Mouse (Mus musculus) limb, embryonic 10.5 days (tissue): Measurements from ENCODE around the gene Lrriq3. TPM values are rescaled to one million over a fixed set of nuclear protein-coding genes. Genes with fewer than 3 reads are reported as not detected.

Source experiments
- DNase-seq: peaks from one replicate; pipeline ENCODE4 v3.0.0-alpha.2; 2017; ENCODE audit warnings: low spot score
- H3K27ac ChIP-seq: fragments of 300-500 bp; sonication (generic); 2 replicates; pipeline ENCODE4 v1.5.1; 2016; ENCODE audit warnings: mild to moderate bottlenecking
- H3K27me3 ChIP-seq: fragments of 300-500 bp; sonication (generic); 2 replicates; pipeline ENCODE4 v1.6.1; 2016; ENCODE audit warnings: low read depth, mild to moderate bottlenecking; ENCODE audit not compliant: poor library complexity, severe bottlenecking
- H3K36me3 ChIP-seq: fragments of 300-500 bp; sonication (generic); 2 replicates; pipeline ENCODE4 v1.6.1; 2016; ENCODE audit warnings: mild to moderate bottlenecking, moderate library complexity
- H3K4me1 ChIP-seq: fragments of 300-500 bp; sonication (generic); 2 replicates; pipeline ENCODE4 v1.6.1; 2016
- H3K4me3 ChIP-seq: fragments of 300-500 bp; sonication (generic); 2 replicates; pipeline ENCODE4 v1.5.1; 2016; ENCODE audit warnings: mild to moderate bottlenecking, moderate library complexity
- H3K9me3 ChIP-seq: fragments of 300-500 bp; sonication (generic); replicated peaks from 2 replicates; pipeline ENCODE4 v1.6.1; 2016; ENCODE audit warnings: mild to moderate bottlenecking
- WGBS: fragments of 180-500 bp; shearing (Covaris S2); methylation state at CpG from one replicate; pipeline ENCODE4 v1.1.7; 2016; 5-methylcytosine and 5-hydroxymethylcytosine counted together
- polyA plus RNA-seq: library from polyadenylated mRNA; unstranded; fragments of >200 nt; fragmentation: Nextera tagmentation; extraction: Ambion mirVana; gene quantifications from 2 replicates; pipeline ENCODE4 v1.2.1, GENCODE M21; 2016

Lrriq3 gene
- 0.71 and 0.73 TPM in 2 replicates for polyA plus RNA-seq

DNA sequence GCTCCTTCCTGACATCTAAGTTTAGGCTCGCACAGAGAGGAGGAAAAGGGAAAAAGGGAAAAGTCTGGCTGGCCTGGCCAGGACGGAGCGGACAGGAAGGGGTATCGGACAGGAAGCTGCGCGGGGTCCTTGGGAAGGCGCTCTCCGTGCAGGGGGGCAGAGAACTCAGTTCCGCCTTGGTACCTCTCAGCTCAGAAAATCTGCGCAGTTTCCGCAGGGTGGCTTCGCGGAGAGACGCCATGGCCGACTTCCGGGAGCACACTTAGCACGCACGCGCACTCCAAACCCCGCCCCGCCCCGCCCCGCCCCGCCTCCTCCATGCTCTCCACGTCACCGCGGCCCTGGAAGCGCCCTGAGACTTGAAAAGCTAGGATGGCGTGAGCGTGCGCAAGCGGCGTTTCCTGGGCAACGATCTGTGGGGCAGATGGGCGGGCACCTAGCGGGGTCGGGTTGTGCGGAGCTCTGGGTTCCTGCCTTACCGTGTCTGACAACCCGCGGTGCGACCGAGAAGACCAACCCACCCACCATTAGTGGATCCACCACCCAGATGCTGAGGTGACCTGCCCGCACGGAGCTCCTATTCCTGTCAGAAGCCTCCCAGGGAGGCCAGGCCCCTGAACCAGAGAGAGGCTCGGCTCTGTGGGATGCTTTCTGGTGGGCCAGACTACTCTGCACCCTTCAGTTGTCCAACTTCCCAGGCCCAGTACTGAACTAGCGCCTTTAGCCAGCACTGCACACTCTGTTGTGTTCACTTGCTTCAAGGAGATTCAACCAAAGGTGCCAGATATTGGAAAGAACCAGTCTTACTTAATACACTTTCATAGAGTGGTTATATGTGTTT, at the start of gene Lrriq3, which contains the start of gene Fpgt:
Lrriq3 (plus strand) TSS at position 319 of the 841 bp plus-strand sequence.
Fpgt (minus strand) TSS at position 288 of the 841 bp plus-strand sequence.
- WGBS: under 1% methylated on average over 47 of the region's 47 CpGs
- Histone ChIP-seq H3K36me3 (no peaks in the 10 kb centered on the region), H3K4me1 (peaks cover 6% of the 10 kb centered on the region; the same call in 1 of the 2 replicates), H3K9me3 (no peaks in the 10 kb centered on the region), H3K4me3 (peak within 1 kb of the TSS; percentile 64), H3K27me3 (no peaks in the 10 kb centered on the region), H3K27ac (peak within 1 kb of the TSS; percentile 89)
- peak; percentile 97 for DNase-seq

DNA sequence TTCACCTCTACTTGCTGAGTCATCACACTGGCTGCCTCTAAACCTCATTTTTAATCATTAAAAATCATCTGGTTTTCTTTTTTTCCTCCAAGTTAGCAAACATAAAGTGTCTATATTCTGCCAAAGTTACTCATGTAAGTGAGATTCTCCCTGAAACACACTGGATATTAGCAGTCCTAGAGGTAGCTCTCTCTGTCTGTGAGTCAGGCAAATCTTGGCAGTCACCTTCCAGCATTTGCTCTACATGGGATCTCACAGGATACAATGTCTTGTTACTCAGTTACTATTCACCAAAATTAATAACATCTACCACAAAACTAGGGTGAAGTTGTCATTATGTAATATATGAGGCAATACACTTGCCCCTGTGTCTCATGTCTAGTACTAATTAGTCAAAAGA, 41.2 kb upstream of the Lrriq3 start:
- H3K9me3 ChIP-seq: no peaks in the 10 kb centered on the region
- H3K4me1 ChIP-seq: no peaks in the 10 kb centered on the region
- no peaks in the 10 kb centered on the region for H3K27me3 ChIP-seq
- no peak overlapping the region for H3K27ac ChIP-seq
- DNase-seq: no peak
- H3K4me3 ChIP-seq: no peak overlapping the region
- H3K36me3 ChIP-seq: no peaks in the 10 kb centered on the region

GRCm38 (mm10) chr3:155053189-155053588, 40.0 kb upstream of the Lrriq3 start:
- WGBS: 69% methylated on average over 1 of the region's 1 CpGs
- H3K4me3 ChIP-seq: no peak overlapping the region
- no peak overlapping the region for H3K27ac ChIP-seq
- H3K4me1 ChIP-seq: no peaks in the 10 kb centered on the region
- no peaks in the 10 kb centered on the region for H3K36me3 ChIP-seq
- H3K9me3 ChIP-seq: no peaks in the 10 kb centered on the region
- DNase-seq: no peak
- H3K27me3 ChIP-seq: no peaks in the 10 kb centered on the region

GRCm38 (mm10) chr3:155055231-155055916, 37.9 kb upstream of the Lrriq3 start, which contains the start of gene Tnni3k:
Tnni3k (minus strand) TSS chr3:155055407.
- Histone ChIP-seq H3K9me3 (no peaks in the 10 kb centered on the region), H3K36me3 (no peaks in the 10 kb centered on the region), H3K4me1 (no peaks in the 10 kb centered on the region), H3K4me3 (no peak within 1 kb of the TSS), H3K27ac (no peak within 1 kb of the TSS), H3K27me3 (no peaks in the 10 kb centered on the region)
- WGBS: 78% methylated on average over 6 of the region's 6 CpGs
- no peak for DNase-seq

GRCm38 (mm10) chr3:155056606-155057005, 36.6 kb upstream of the Lrriq3 start:
- DNase-seq: no peak
- Histone ChIP-seq H3K4me3 (no peak overlapping the region), H3K27ac (no peak overlapping the region), H3K4me1 (no peaks in the 10 kb centered on the region), H3K27me3 (no peaks in the 10 kb centered on the region), H3K9me3 (no peaks in the 10 kb centered on the region), H3K36me3 (no peaks in the 10 kb centered on the region)

DNA sequence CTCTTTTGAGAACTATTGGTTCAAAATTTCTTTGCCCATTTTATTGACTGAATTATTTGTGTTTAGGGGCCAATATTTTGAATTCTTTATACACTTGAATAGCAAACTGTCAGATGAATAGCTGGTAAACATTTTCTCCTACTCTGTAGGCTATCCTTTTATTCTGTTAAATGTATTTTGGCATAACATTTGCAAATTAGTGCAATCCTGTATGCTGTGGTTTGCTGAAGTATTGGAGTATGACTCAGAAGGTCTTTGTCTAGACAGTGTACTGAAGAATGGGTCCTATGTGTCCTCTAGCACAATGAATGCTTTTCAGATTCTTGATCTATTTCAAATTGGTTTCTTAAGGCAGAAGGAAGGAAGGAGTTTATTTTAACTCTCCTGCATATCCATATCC, 35.7 kb upstream of the Lrriq3 start:
- Histone ChIP-seq H3K36me3 (no peaks in the 10 kb centered on the region), H3K4me1 (no peaks in the 10 kb centered on the region), H3K27ac (no peak overlapping the region), H3K27me3 (no peaks in the 10 kb centered on the region), H3K4me3 (no peak overlapping the region), H3K9me3 (no peaks in the 10 kb centered on the region)
- DNase-seq: no peak

- Histone ChIP-seq H3K4me1 (no peaks in the 10 kb centered on the region), H3K9me3 (no peaks in the 10 kb centered on the region), H3K27me3 (no peaks in the 10 kb centered on the region), H3K36me3 (no peaks in the 10 kb centered on the region), H3K4me3 (no peak overlapping the region), H3K27ac (no peak overlapping the region)
- WGBS: 88% methylated on average over 6 of the region's 6 CpGs
- DNase-seq: no peak
These were observed 34.3 kb upstream of the Lrriq3 start for GRCm38 (mm10) chr3:155058800-155059448.

DNA sequence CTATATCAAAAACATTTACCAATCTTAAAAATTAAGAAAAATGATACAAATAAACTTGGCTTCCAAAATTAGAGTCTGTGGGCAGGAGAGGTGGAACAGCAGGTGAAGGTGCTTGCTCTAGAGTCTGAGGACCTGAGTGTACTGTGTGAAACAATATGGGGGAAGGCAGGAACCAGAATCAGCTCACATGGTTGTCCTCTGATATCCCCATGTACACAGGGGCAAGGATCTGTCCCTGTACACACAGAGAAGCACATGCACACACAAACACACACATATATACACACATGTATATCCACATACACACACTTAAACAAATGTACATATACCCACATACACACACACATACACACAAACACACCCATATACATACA, 33.8 kb upstream of the Lrriq3 start:
- no peaks in the 10 kb centered on the region for H3K36me3 ChIP-seq
- no peak for DNase-seq
- H3K27me3 ChIP-seq: no peaks in the 10 kb centered on the region
- H3K4me3 ChIP-seq: no peak overlapping the region
- H3K4me1 ChIP-seq: no peaks in the 10 kb centered on the region
- no peak overlapping the region for H3K27ac ChIP-seq
- no peaks in the 10 kb centered on the region for H3K9me3 ChIP-seq

GRCm38 (mm10) chr3:155077908-155078307, 15.3 kb upstream of the Lrriq3 start:
- no peaks in the 10 kb centered on the region for H3K9me3 ChIP-seq

GRCm38 (mm10) chr3:155092081-155092480, 1.2 kb upstream of the Lrriq3 start:
- no peak overlapping the region for H3K27ac ChIP-seq
- H3K27me3 ChIP-seq: no peaks in the 10 kb centered on the region
- DNase-seq: no peak
- H3K36me3 ChIP-seq: peaks cover 8% of the 10 kb centered on the region
- H3K4me1 ChIP-seq: peaks cover 6% of the 10 kb centered on the region; the same call in 1 of the 2 replicates
- peak overlapping the region; percentile 64 for H3K4me3 ChIP-seq
- no peaks in the 10 kb centered on the region for H3K9me3 ChIP-seq
- WGBS: 94% methylated on average over 6 of the region's 6 CpGs

More at GRCm38 (mm10) chr3:155077908-155078307, 15.3 kb upstream of the Lrriq3 start:
- DNase-seq: no peak
- Histone ChIP-seq H3K36me3 (no peaks in the 10 kb centered on the region), H3K4me3 (no peak overlapping the region), H3K27ac (no peak overlapping the region), H3K27me3 (no peaks in the 10 kb centered on the region), H3K4me1 (no peaks in the 10 kb centered on the region)
- 81% methylated on average over 4 of the region's 4 CpGs for WGBS

- Histone ChIP-seq H3K4me1 (no peaks in the 10 kb centered on the region), H3K4me3 (no peak overlapping the region), H3K9me3 (no peaks in the 10 kb centered on the region), H3K27me3 (no peaks in the 10 kb centered on the region), H3K36me3 (no peaks in the 10 kb centered on the region), H3K27ac (no peak overlapping the region)
- 86% methylated on average over 1 of the region's 1 CpGs for WGBS
- DNase-seq: no peak
These were observed 6.0 kb downstream of the Lrriq3 start for GRCm38 (mm10) chr3:155099266-155099665.

GRCm38 (mm10) chr3:155105957-155106356, 12.7 kb downstream of the Lrriq3 start:
- Histone ChIP-seq H3K9me3 (no peaks in the 10 kb centered on the region), H3K36me3 (no peaks in the 10 kb centered on the region), H3K4me3 (no peak overlapping the region), H3K4me1 (no peaks in the 10 kb centered on the region), H3K27me3 (no peaks in the 10 kb centered on the region), H3K27ac (no peak overlapping the region)
- DNase-seq: no peak
- 50% methylated on average over 1 of the region's 1 CpGs for WGBS

DNA sequence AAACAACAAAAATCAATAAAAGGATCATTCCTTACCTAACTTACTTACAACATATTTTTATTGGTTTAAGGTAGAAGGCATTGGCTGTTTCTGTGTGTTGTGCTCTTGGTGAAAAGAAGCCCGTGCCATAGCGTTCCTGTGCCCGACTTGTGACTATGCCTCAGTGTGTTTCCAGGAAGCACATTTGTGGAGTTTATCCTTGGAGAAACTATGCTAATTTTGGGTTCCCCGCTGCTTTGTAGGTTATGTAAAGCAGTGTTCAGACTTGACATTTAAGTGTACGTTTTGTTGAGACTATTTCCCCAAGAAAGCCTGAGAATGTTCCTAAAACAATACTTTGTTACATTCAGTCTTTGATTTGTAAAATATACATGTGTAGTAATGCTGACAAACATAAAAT, 44.5 kb downstream of the Lrriq3 start:
- no peak overlapping the region for H3K4me3 ChIP-seq
- H3K27me3 ChIP-seq: no peaks in the 10 kb centered on the region
- H3K9me3 ChIP-seq: no peaks in the 10 kb centered on the region
- H3K4me1 ChIP-seq: no peaks in the 10 kb centered on the region
- WGBS: 87% methylated on average over 5 of the region's 5 CpGs
- no peak for DNase-seq
- no peaks in the 10 kb centered on the region for H3K36me3 ChIP-seq
- H3K27ac ChIP-seq: no peak overlapping the region
